Mouse (Mus musculus) thymus, adult 2 months (tissue): ENCODE data around the gene Ms4a4a. TPM values are rescaled to one million over a fixed set of nuclear protein-coding genes. Genes with fewer than 3 reads are reported as not detected.

ENCODE experiments used
- DNase-seq: peaks from one replicate; pipeline ENCODE4 v3.0.0; 2021
- H3K27ac ChIP-seq: fragments of 200-500 bp; 2 replicates; pipeline ENCODE4 v1.5.1; 2012; ENCODE audit warnings: low read length, control low read depth; ENCODE audit not compliant: control insufficient read depth, insufficient read depth
- H3K27me3 ChIP-seq: fragments of 200-500 bp; 2 replicates; pipeline ENCODE4 v1.6.1; 2012; ENCODE audit warnings: mild to moderate bottlenecking, low read length, moderate library complexity, mixed read lengths; ENCODE audit not compliant: control insufficient read depth, insufficient read depth
- H3K36me3 ChIP-seq: fragments of 200-500 bp; 2 replicates; pipeline ENCODE4 v1.6.1; 2012; ENCODE audit warnings: mild to moderate bottlenecking, low read length, moderate library complexity; ENCODE audit not compliant: control insufficient read depth, insufficient read depth
- H3K4me1 ChIP-seq: fragments of 200-500 bp; replicated peaks from 2 replicates; pipeline ENCODE4 v1.6.1; 2012; ENCODE audit warnings: low read length; ENCODE audit not compliant: control insufficient read depth, insufficient read depth
- H3K4me3 ChIP-seq: fragments of 200-500 bp; 2 replicates; pipeline ENCODE4 v1.5.1; 2012; ENCODE audit warnings: mild to moderate bottlenecking, low read length, control low read depth, moderate library complexity; ENCODE audit not compliant: control insufficient read depth, insufficient read depth
- CTCF ChIP-seq: fragments of 200-500 bp; IDR thresholded peaks from 2 replicates; pipeline ENCODE4 v1.5.1; 2012; ENCODE audit warnings: mild to moderate bottlenecking, control low read depth, low read length, moderate library complexity, borderline replicate concordance; ENCODE audit not compliant: control insufficient read depth, poor library complexity, insufficient read depth; ENCODE audit errors: extremely low read depth
- POLR2A ChIP-seq: fragments of 200-500 bp; IDR thresholded peaks from 2 replicates; pipeline ENCODE4 v1.6.1; 2012; ENCODE audit warnings: mild to moderate bottlenecking, low read length, control low read depth, moderate library complexity; ENCODE audit not compliant: control insufficient read depth, poor library complexity, insufficient read depth; ENCODE audit errors: extremely low read depth
- WGBS: fragments of 180-500 bp; shearing (Covaris S2); methylation state at CpG from one replicate; pipeline ENCODE4 v1.1.7; 2018; 5-methylcytosine and 5-hydroxymethylcytosine counted together
- polyA plus RNA-seq: library from polyadenylated mRNA; depleted of rRNA; stranded (reverse); fragments of >200 nt; gene quantifications from 2 replicates; pipeline ENCODE4 v1.2.3, GENCODE M21; 2012

Ms4a4a gene
- polyA plus RNA-seq, 1 experiment: 0.63 TPM

DNA sequence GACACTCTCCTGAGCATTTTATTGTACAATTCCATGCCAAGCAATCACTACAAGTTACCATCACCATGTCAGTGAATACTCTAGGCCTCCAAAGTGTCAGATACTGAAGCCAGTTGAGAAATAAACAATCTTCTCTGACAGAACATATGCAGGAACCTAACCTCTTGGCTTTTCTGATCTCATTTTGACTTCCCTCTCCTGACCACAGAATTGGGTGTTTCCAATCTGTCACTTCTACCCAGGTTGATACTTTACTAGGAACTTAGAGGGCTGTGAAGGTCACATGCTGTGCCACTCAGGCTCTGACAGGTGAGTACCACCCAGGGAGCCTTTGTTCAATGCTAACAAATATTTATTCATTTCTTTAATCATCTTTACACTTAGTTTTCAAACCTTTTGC, 13.3 kb upstream of the Ms4a4a start:
- no peak overlapping the region for H3K4me3 ChIP-seq
- no peak for DNase-seq
- no peaks in the 10 kb centered on the region for H3K27me3 ChIP-seq
- H3K36me3 ChIP-seq: no peaks in the 10 kb centered on the region
- H3K4me1 ChIP-seq: no peaks in the 10 kb centered on the region
- peak overlapping the region; percentile 71 for H3K27ac ChIP-seq
- no peak for TF ChIP-seq POLR2A
- TF ChIP-seq CTCF: no peak

- H3K4me3 ChIP-seq: no peak overlapping the region
- H3K27ac ChIP-seq: no peak overlapping the region
- no peaks in the 10 kb centered on the region for H3K27me3 ChIP-seq
- no peak for DNase-seq
- 68% methylated on average over 3 of the region's 3 CpGs for WGBS
- no peak for TF ChIP-seq POLR2A
- TF ChIP-seq CTCF: no peak
- H3K36me3 ChIP-seq: no peaks in the 10 kb centered on the region
- H3K4me1 ChIP-seq: no peaks in the 10 kb centered on the region
These were observed 7.0 kb upstream of the Ms4a4a start for GRCm38 (mm10) chr19:11368310-11368709.

DNA sequence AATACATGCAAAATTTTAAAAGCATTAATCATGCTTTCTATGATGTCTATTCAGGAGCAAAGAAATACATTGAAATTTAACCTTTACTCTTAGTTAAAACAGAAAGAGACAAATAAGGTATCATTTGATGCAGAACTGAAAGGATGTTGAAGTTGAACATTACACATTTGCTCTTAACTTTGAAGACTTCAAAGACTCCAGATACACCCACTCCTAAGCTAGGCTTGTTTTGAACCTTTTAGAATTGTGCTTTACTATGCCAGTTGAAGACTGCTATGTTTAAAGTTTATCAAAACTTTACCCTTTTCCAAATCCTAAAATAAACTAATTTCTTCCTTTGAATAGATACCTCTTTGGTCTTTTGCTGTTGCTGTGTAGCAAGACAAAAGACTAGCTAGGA, 4.1 kb upstream of the Ms4a4a start:
- TF ChIP-seq POLR2A (no peak), CTCF (no peak)
- Histone ChIP-seq H3K4me1 (no peaks in the 10 kb centered on the region), H3K4me3 (no peak overlapping the region), H3K36me3 (no peaks in the 10 kb centered on the region), H3K27me3 (no peaks in the 10 kb centered on the region), H3K27ac (no peak overlapping the region)
- DNase-seq: no peak

GRCm38 (mm10) chr19:11376399-11376798, 1.1 kb downstream of the Ms4a4a start:
- no peak for DNase-seq
- Histone ChIP-seq H3K36me3 (no peaks in the 10 kb centered on the region), H3K27ac (no peak overlapping the region), H3K4me1 (no peaks in the 10 kb centered on the region), H3K27me3 (no peaks in the 10 kb centered on the region), H3K4me3 (no peak overlapping the region)
- TF ChIP-seq CTCF: no peak
- no peak for TF ChIP-seq POLR2A
- WGBS: 50% methylated on average over 2 of the region's 2 CpGs

GRCm38 (mm10) chr19:11387109-11387508, 11.8 kb downstream of the Ms4a4a start:
- Histone ChIP-seq H3K36me3 (no peaks in the 10 kb centered on the region), H3K27me3 (no peaks in the 10 kb centered on the region; the same call in 1 of the 2 replicates), H3K4me3 (no peak overlapping the region), H3K27ac (no peak overlapping the region), H3K4me1 (no peaks in the 10 kb centered on the region)
- no peak for TF ChIP-seq CTCF
- TF ChIP-seq POLR2A: no peak
- 35% methylated on average over 2 of the region's 2 CpGs for WGBS
- peak; percentile 24 for DNase-seq

DNA sequence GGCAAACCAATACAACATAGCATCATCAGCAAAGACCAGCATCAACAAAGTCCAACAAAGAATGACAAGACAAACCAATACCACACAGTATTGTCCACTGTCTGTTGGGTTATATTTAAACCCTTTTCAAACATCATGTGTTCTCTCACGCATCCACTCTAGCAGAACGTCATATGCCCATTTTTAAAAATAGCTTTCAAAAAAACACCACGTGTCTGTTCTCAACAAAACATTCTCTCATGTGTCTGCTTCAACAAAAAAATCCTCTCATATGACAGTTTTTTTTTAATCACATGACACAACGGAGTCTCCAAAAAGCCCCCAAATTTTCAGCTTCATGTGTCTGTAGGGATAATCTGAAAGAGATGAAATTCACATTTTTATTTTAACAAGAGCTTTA, 12.4 kb downstream of the Ms4a4a start:
- DNase-seq: no peak
- H3K27me3 ChIP-seq: no peaks in the 10 kb centered on the region; the same call in 1 of the 2 replicates
- H3K36me3 ChIP-seq: no peaks in the 10 kb centered on the region
- no peak overlapping the region for H3K27ac ChIP-seq
- H3K4me1 ChIP-seq: no peaks in the 10 kb centered on the region
- WGBS: 81% methylated on average over 4 of the region's 4 CpGs
- no peak for TF ChIP-seq POLR2A
- no peak overlapping the region for H3K4me3 ChIP-seq

DNA sequence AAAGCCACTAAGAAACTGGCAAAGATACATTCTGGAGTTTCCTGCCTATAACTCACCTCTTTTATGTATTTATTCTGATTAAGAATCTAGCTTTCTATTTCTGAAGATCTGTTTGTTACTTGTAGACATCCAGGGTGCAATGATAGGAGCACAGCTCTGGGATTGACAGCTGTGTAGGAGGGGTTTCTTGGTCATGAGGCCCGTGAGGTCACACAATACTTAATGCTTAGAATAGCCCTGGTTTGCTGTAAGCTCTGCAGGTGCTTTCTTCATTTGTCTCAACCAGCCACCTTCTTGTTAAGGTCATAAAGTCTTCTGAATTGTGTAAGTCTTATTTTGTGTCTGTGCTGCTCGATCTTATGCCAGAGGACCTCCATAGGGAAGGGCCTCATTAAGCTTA, 13.6 kb downstream of the Ms4a4a start:
- 90% methylated on average over 2 of the region's 2 CpGs for WGBS
- H3K27me3 ChIP-seq: no peaks in the 10 kb centered on the region
- H3K36me3 ChIP-seq: no peaks in the 10 kb centered on the region
- TF ChIP-seq POLR2A (no peak), CTCF (no peak)
- DNase-seq: no peak
- no peak overlapping the region for H3K27ac ChIP-seq
- H3K4me3 ChIP-seq: no peak overlapping the region
- H3K4me1 ChIP-seq: no peaks in the 10 kb centered on the region
